Mouse (Mus musculus) hindbrain, embryonic 13.5 days (tissue): ENCODE data around the gene Rap2c. TPM values are rescaled to one million over a fixed set of nuclear protein-coding genes. Genes with fewer than 3 reads are reported as not detected.

Experiments used
- ATAC-seq: fragments of 200-750 bp; cut with Nextera tagmentation; 2 replicates; pipeline ENCODE4 v1.8.0; 2017; ENCODE audit warnings: moderate TSS enrichment; ENCODE audit not compliant: low FRiP score
- H3K27ac ChIP-seq: fragments of 300-500 bp; sonication (generic); 2 replicates; pipeline ENCODE4 v1.5.1; 2015; ENCODE audit warnings: inconsistent platforms, mild to moderate bottlenecking, moderate library complexity
- H3K27me3 ChIP-seq: fragments of 300-500 bp; sonication (generic); 2 replicates; pipeline ENCODE4 v1.6.1; 2015; ENCODE audit warnings: mild to moderate bottlenecking, inconsistent platforms
- H3K36me3 ChIP-seq: fragments of 300-500 bp; sonication (generic); 2 replicates; pipeline ENCODE4 v1.6.1; 2015; ENCODE audit warnings: mild to moderate bottlenecking, inconsistent platforms
- H3K4me1 ChIP-seq: fragments of 300-500 bp; sonication (generic); replicated peaks from 2 replicates; pipeline ENCODE4 v1.6.1; 2015; ENCODE audit warnings: inconsistent platforms
- H3K4me2 ChIP-seq: fragments of 300-500 bp; sonication (generic); 2 replicates; pipeline ENCODE4 v1.6.1; 2015; ENCODE audit warnings: inconsistent platforms, mild to moderate bottlenecking, moderate library complexity
- H3K4me3 ChIP-seq: fragments of 300-500 bp; sonication (generic); 2 replicates; pipeline ENCODE4 v1.5.1; 2015; ENCODE audit warnings: mild to moderate bottlenecking, inconsistent platforms
- H3K9ac ChIP-seq: fragments of 300-500 bp; sonication (generic); 2 replicates; pipeline ENCODE4 v1.6.1; 2015; ENCODE audit warnings: mild to moderate bottlenecking, inconsistent platforms
- H3K9me3 ChIP-seq: fragments of 300-500 bp; sonication (generic); 2 replicates; pipeline ENCODE4 v1.6.1; 2016; ENCODE audit warnings: inconsistent platforms
- WGBS: fragments of 180-500 bp; shearing (Covaris S2); methylation state at CpG from one replicate; pipeline ENCODE4 v1.1.7; 2015; 5-methylcytosine and 5-hydroxymethylcytosine counted together
- polyA plus RNA-seq: library from polyadenylated mRNA; unstranded; fragments of >200 nt; fragmentation: Nextera tagmentation; extraction: Ambion mirVana; gene quantifications from 2 replicates; pipeline ENCODE4 v1.2.1, GENCODE M21; 2015

Gene Rap2c
- 16.7 and 17.9 TPM in 2 replicates for polyA plus RNA-seq

- WGBS, result 20% methylated on average over 29 of the region's 92 CpGs
- ATAC-seq, result peak; percentile 92
- Histone ChIP-seq H3K36me3 (0 out of 2 replicates have a peak, but pooled peaks cover 8% of the 10 kb centered on the region), H3K4me3 (peak within 1 kb of the TSS; percentile 52), H3K27me3 (no peaks in the 10 kb centered on the region), H3K4me2 (peak within 1 kb of the TSS; percentile 63), H3K4me1 (peaks cover 14% of the 10 kb centered on the region), H3K27ac (peak within 1 kb of the TSS; percentile 91), H3K9ac (peak within 1 kb of the TSS; percentile 80), H3K9me3 (no peaks in the 10 kb centered on the region)
Measured at GRCm38 (mm10) chrX:51017851-51018785, at the start of gene Rap2c. Gene Rap2c (minus strand): TSS chrX:51018018.

DNA sequence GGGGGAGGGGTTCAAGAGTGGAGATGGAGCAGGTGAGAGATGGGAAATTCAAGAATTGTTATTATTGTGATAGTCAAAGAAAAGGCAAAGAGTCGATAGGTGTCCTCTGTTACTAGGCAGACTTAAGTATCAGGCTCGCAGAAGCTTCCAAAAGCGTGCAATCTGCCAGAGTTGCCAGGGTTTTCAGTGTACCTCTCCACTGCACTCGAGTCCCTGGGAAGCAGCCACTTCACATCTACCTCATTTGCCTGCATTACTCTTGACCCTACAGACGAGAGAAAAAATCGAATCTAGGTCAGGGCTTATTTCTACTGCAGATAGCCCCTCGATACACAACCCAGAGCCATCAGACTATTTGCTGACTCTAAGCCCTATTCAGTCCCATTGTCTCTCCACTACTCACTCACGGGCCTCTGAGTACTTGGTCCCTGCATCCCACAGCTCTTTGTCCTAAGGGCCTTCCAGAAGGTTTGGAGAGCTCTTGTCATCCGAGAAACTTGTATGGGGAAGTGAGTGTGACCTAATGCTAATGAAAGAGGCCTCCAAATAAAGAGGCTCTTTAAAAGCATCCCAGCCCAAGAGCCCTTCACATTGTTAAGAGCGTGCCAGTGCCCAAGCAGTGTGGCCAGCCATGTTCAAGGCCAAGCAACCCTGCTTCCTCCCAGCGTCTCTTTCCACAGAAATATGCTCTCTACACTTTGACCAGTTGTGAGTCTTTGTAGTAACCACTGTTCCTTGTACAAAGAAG lies 48.9 kb upstream of the Rap2c start:
- no peak for ATAC-seq
- Histone ChIP-seq H3K9ac (no peak overlapping the region), H3K9me3 (no peaks in the 10 kb centered on the region), H3K4me3 (no peak overlapping the region), H3K4me1 (no peaks in the 10 kb centered on the region), H3K27me3 (no peaks in the 10 kb centered on the region), H3K27ac (no peak overlapping the region), H3K4me2 (no peak overlapping the region), H3K36me3 (no peaks in the 10 kb centered on the region)
- WGBS, result 72% methylated on average over 11 of the region's 11 CpGs

DNA sequence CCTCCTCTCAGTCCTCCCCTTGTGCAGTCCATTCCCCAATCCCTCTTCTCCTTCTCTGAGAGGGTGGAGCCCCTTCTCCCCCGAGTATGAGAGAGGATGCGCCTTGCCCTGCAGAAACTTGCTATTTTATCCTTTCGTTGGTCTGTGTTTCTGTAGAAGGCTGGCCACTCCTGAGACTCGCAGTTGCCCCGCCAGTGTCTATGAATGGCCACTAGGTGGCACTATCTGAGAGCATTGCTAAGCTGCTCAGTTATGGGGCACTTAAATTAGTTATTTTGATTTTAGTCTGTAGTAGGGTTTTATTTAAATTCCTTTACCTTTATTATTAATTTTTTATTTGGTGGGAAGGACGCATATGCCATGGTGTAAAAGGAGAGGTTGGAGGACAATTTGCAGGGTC lies 48.0 kb upstream of the Rap2c start:
- Histone ChIP-seq H3K27ac (no peak overlapping the region), H3K27me3 (no peaks in the 10 kb centered on the region), H3K36me3 (no peaks in the 10 kb centered on the region), H3K4me3 (no peak overlapping the region), H3K4me2 (no peak overlapping the region), H3K9ac (no peak overlapping the region), H3K9me3 (no peaks in the 10 kb centered on the region), H3K4me1 (no peaks in the 10 kb centered on the region)
- peak; percentile 54; the same call in 1 of the 2 replicates for ATAC-seq
- 18% methylated on average over 6 of the region's 6 CpGs for WGBS

- no peak overlapping the region for H3K4me2 ChIP-seq
- H3K27ac ChIP-seq, result no peak overlapping the region
- H3K36me3 ChIP-seq, result no peaks in the 10 kb centered on the region
- no peak for ATAC-seq
- H3K4me1 ChIP-seq, result no peaks in the 10 kb centered on the region
- H3K27me3 ChIP-seq, result no peaks in the 10 kb centered on the region
- no peak overlapping the region for H3K4me3 ChIP-seq
- H3K9me3 ChIP-seq, result no peaks in the 10 kb centered on the region
- no peak overlapping the region for H3K9ac ChIP-seq
- 57% methylated on average over 6 of the region's 6 CpGs for WGBS
Measured at GRCm38 (mm10) chrX:51065158-51065664, 47.4 kb upstream of the Rap2c start.

GRCm38 (mm10) chrX:51060220-51060619 lies 42.4 kb upstream of the Rap2c start:
- ATAC-seq, result no peak
- no peaks in the 10 kb centered on the region for H3K27me3 ChIP-seq
- H3K4me2 ChIP-seq, result no peak overlapping the region

GRCm38 (mm10) chrX:51058741-51059140 lies 40.9 kb upstream of the Rap2c start:
- WGBS, result 90% methylated on average over 4 of the region's 4 CpGs
- Histone ChIP-seq H3K4me1 (no peaks in the 10 kb centered on the region), H3K4me3 (no peak overlapping the region), H3K4me2 (no peak overlapping the region), H3K9me3 (no peaks in the 10 kb centered on the region), H3K27ac (no peak overlapping the region), H3K9ac (no peak overlapping the region), H3K27me3 (no peaks in the 10 kb centered on the region), H3K36me3 (no peaks in the 10 kb centered on the region)
- ATAC-seq, result no peak

More at GRCm38 (mm10) chrX:51060220-51060619, 42.4 kb upstream of the Rap2c start:
- H3K4me1 ChIP-seq, result no peaks in the 10 kb centered on the region
- H3K27ac ChIP-seq, result no peak overlapping the region
- no peak overlapping the region for H3K4me3 ChIP-seq
- no peaks in the 10 kb centered on the region for H3K36me3 ChIP-seq
- H3K9ac ChIP-seq, result no peak overlapping the region
- 70% methylated on average over 4 of the region's 4 CpGs for WGBS
- H3K9me3 ChIP-seq, result no peaks in the 10 kb centered on the region

- H3K9me3 ChIP-seq, result no peaks in the 10 kb centered on the region
- H3K27me3 ChIP-seq, result no peaks in the 10 kb centered on the region
- H3K9ac ChIP-seq, result no peak overlapping the region
- H3K4me1 ChIP-seq, result no peaks in the 10 kb centered on the region
- ATAC-seq, result no peak
- WGBS, result 92% methylated on average over 5 of the region's 5 CpGs
- H3K4me2 ChIP-seq, result no peak overlapping the region
- no peak overlapping the region for H3K4me3 ChIP-seq
- no peaks in the 10 kb centered on the region for H3K36me3 ChIP-seq
- no peak overlapping the region for H3K27ac ChIP-seq
Measured at GRCm38 (mm10) chrX:51058317-51058716, 40.5 kb upstream of the Rap2c start.

DNA sequence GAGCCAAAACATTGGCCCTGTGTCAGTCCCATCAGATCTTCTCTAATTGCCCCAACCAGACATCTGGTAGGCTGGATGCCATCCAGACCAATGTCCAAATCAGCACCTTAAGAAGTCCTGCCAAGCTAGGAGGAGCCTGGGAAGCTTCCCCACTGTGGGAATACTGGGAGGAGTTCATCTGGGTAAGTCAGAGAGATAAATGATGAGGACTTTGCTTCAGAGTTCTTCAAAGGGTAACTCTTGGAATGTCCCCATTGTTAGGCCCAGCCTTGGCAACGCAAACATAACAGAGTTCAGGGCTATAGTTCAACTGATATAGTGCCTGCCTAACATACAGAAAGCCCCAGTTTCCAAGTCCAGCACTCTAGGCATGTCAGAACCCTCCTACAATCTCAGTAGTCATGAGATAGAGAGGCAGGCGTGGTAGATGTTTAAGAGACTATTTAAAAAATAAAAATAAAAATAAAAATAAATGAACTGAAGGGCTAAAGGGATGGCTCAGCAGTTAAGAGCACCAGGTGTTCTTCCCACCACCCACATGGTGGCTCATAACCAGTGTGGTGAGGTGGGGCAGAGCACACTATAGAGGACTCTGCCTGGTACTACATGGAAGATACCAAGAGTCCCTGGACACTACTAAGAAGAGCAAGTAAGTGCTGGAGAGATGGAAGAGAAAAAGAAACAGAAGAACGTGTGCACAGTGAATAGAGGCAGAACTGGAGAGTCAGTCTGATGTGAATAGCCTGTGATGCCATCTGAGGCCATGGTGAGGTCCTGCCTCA lies 34.1 kb upstream of the Rap2c start:
- Histone ChIP-seq H3K4me1 (no peaks in the 10 kb centered on the region), H3K36me3 (no peaks in the 10 kb centered on the region), H3K4me2 (no peak overlapping the region), H3K27ac (no peak overlapping the region), H3K27me3 (no peaks in the 10 kb centered on the region), H3K9ac (no peak overlapping the region), H3K9me3 (no peaks in the 10 kb centered on the region), H3K4me3 (no peak overlapping the region)
- 62% methylated on average over 3 of the region's 3 CpGs for WGBS
- ATAC-seq, result no peak

DNA sequence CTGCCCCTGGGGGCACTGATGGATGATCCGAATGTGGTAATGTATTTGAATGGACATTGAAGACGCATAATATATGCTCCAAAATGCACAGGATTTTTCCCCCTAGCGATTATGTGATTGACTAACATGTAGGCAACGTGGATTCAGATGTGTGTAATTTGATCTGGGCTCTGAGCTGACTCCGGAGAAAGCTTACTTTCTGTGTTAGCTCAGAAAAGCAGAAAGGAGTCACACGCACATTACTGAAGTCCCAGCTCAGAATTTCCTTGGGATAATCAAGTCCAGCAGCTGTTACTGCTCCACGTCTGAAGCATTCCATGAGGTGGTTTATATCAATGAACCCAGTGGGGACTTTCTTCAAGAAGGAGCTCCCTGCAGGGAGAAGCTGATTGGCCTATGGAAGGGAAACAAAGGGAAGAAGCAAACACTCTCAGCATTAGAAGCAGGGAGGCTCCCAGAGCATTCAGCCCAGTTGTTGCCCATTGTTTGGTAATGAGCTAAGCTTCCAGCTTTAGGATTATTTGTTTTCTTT lies 17.9 kb upstream of the Rap2c start:
- peak overlapping the region; percentile 52 for H3K27ac ChIP-seq
- H3K27me3 ChIP-seq, result no peaks in the 10 kb centered on the region
- 0 out of 2 replicates have a peak overlapping the region, but pooled peaks have one; percentile 10 for H3K4me2 ChIP-seq
- no peaks in the 10 kb centered on the region for H3K36me3 ChIP-seq
- 0 out of 2 replicates have a peak, but pooled peaks cover 6% of the 10 kb centered on the region for H3K4me1 ChIP-seq
- WGBS, result 19% methylated on average over 7 of the region's 7 CpGs
- no peak overlapping the region for H3K9ac ChIP-seq
- ATAC-seq, result 0 out of 2 replicates have a peak, but pooled peaks have one; percentile 28
- H3K9me3 ChIP-seq, result no peaks in the 10 kb centered on the region
- H3K4me3 ChIP-seq, result no peak overlapping the region

DNA sequence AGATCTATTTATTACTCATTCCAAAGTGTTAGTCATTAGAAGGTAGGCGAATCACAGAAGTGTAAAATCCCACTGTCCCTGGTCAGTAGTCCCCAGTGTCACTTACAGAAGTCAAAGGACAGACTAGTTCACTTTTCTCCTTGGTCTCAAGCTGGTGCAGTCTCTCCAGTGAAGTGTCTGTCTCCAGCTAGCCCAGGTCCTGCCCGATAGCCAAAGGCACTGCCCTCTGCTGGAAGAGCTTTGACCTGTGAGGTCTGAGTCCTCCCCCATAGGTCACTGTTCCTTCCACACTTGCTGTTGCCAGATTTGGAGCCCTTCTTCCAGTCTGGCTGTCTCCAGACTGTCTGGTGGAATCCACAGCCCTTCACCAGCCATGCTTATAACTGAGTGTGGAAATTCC lies 2.1 kb upstream of the Rap2c start:
- H3K9me3 ChIP-seq, result no peaks in the 10 kb centered on the region
- no peak overlapping the region for H3K4me2 ChIP-seq
- H3K36me3 ChIP-seq, result 0 out of 2 replicates have a peak, but pooled peaks cover 2% of the 10 kb centered on the region
- 30% methylated on average over 2 of the region's 2 CpGs for WGBS
- H3K4me1 ChIP-seq, result peaks cover 14% of the 10 kb centered on the region
- no peak overlapping the region for H3K4me3 ChIP-seq
- H3K27ac ChIP-seq, result no peak overlapping the region
- ATAC-seq, result no peak
- no peaks in the 10 kb centered on the region for H3K27me3 ChIP-seq
- no peak overlapping the region for H3K9ac ChIP-seq

DNA sequence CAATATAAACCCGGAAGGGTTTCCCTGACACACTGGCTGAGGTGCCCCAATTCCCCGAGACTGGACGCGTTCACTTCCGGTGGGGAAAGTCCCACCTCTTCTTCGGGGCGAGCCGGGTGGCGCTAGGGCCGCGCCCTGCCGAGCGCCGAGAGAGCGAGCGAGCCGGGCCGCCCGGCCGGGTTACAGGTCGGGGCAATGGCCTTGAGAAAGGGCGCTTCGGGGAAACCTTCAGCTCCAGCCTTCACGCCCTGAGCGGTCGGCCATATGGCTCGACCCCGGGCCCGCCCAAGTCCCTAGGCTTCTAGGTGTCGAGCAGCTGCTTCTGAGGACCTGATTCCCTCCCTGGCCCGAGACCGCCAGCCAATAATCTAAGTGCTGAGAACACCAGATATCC lies 965 bp upstream of the Rap2c start:
- peak overlapping the region; percentile 52 for H3K4me3 ChIP-seq
- H3K9ac ChIP-seq, result peak overlapping the region; percentile 80
- H3K27me3 ChIP-seq, result no peaks in the 10 kb centered on the region
- peak; percentile 94 for ATAC-seq
- H3K36me3 ChIP-seq, result 0 out of 2 replicates have a peak, but pooled peaks cover 5% of the 10 kb centered on the region
- H3K4me2 ChIP-seq, result peak overlapping the region; percentile 45
- H3K9me3 ChIP-seq, result no peaks in the 10 kb centered on the region
- peaks cover 14% of the 10 kb centered on the region for H3K4me1 ChIP-seq
- WGBS, result 29% methylated on average over 25 of the region's 32 CpGs
- peak overlapping the region; percentile 91 for H3K27ac ChIP-seq
